Comparison of ENCODE assay signal across 9 mouse cellular contexts in genomic region chr14:101781943-101782510, GRCm38 (mm10). TPM values are rescaled to one million over a fixed set of nuclear protein-coding genes. Genes with fewer than 3 reads are reported as not detected.
DNase-seq lines count a peak whose midpoint lies in the region; ATAC-seq and TF ChIP-seq lines count a peak whose summit lies in the region.
"Had no signal": no experiment of that assay in that cellular context is flagged by ENCODE, and none has a peak within 500 bp of the region (broad histone marks: within the 10 kb centered on the region; RNA-seq: fewer than 3 reads in every experiment).

No protein-coding gene starts in this region.

- peak; percentile 24; the same call in 1 of the 2 replicates for ATAC-seq in midbrain, embryonic 13.5 days
- ATAC-seq in midbrain, embryonic 16.5 days = no peak
- ATAC-seq in intestine, postnatal 0 days = peak; percentile 41; the same call in 1 of the 2 replicates

- no peak for TF ChIP-seq POLR2A in cerebellum, adult 2 months (IDR thresholded peaks at IDR 0.05; ENCODE audit: borderline replicate concordance, insufficient read depth, low read length)

- H3K27me3 ChIP-seq in cerebellum, adult 2 months (ENCODE audit: control insufficient read depth, insufficient read depth, low read length) = no peaks in the 10 kb centered on the region
- H3K27me3 ChIP-seq in midbrain, embryonic 13.5 days = no peaks in the 10 kb centered on the region
- H3K27me3 ChIP-seq in midbrain, embryonic 16.5 days (ENCODE audit: control insufficient read depth, insufficient read depth, low read depth, low read length) = no peaks in the 10 kb centered on the region
- H3K27me3 ChIP-seq in intestine, postnatal 0 days (replicated peaks; ENCODE audit: control insufficient read depth, insufficient read depth, low read length) = no peaks in the 10 kb centered on the region
- H3K27me3 ChIP-seq: liver, embryonic 15.5 days had no signal

- peak; percentile 21; the same call in 1 of the 2 replicates for TF ChIP-seq CTCF in cerebellum, adult 2 months (IDR thresholded peaks at IDR 0.05; ENCODE audit: borderline replicate concordance, insufficient read depth, low read depth, low read length)
- TF ChIP-seq CTCF in intestine, postnatal 0 days (IDR thresholded peaks at IDR 0.05; ENCODE audit: low read depth) = peak; percentile 86

- no peaks in the 10 kb centered on the region for H3K36me3 ChIP-seq in midbrain, embryonic 13.5 days
- no peaks in the 10 kb centered on the region for H3K36me3 ChIP-seq in midbrain, embryonic 16.5 days (ENCODE audit: control insufficient read depth, insufficient read depth, low read length)
- no peaks in the 10 kb centered on the region for H3K36me3 ChIP-seq in intestine, postnatal 0 days (ENCODE audit: control insufficient read depth, insufficient read depth)
- H3K36me3 ChIP-seq: liver, embryonic 15.5 days had no signal

- H3K4me3 ChIP-seq in cerebellum, adult 2 months (replicated peaks; ENCODE audit: insufficient read depth, low read depth, low read length) = no peak overlapping the region
- no peak overlapping the region for H3K4me3 ChIP-seq in midbrain, embryonic 13.5 days (replicated peaks)
- no peak overlapping the region for H3K4me3 ChIP-seq in midbrain, embryonic 16.5 days (ENCODE audit: low read depth, low read length)
- H3K4me3 ChIP-seq in intestine, postnatal 0 days (ENCODE audit: low read depth, low read length) = no peak overlapping the region
- H3K4me3 ChIP-seq: liver, embryonic 15.5 days had no signal

- H3K4me1 ChIP-seq in cerebellum, adult 2 months (ENCODE audit: control insufficient read depth, insufficient read depth, low read length) = no peaks in the 10 kb centered on the region; the same call in 1 of the 2 replicates
- H3K4me1 ChIP-seq in midbrain, embryonic 13.5 days (replicated peaks) = peaks cover 7% of the 10 kb centered on the region
- H3K4me1 ChIP-seq in midbrain, embryonic 16.5 days (ENCODE audit: control insufficient read depth, insufficient read depth, low read length) = no peaks in the 10 kb centered on the region
- no peaks in the 10 kb centered on the region for H3K4me1 ChIP-seq in intestine, postnatal 0 days (replicated peaks; ENCODE audit: control insufficient read depth, insufficient read depth, low read length)
- H3K4me1 ChIP-seq: liver, embryonic 15.5 days had no signal

- H3K9ac ChIP-seq in midbrain, embryonic 13.5 days (replicated peaks) = no peak overlapping the region
- H3K9ac ChIP-seq in midbrain, embryonic 16.5 days (ENCODE audit: low read depth, low read length) = no peak overlapping the region
- H3K9ac ChIP-seq in intestine, postnatal 0 days (ENCODE audit: low read depth, low read length) = no peak overlapping the region
- H3K9ac ChIP-seq: liver, embryonic 15.5 days had no signal

- no peak overlapping the region for H3K4me2 ChIP-seq in midbrain, embryonic 13.5 days (replicated peaks)
- H3K4me2 ChIP-seq in midbrain, embryonic 16.5 days (ENCODE audit: low read length) = no peak overlapping the region
- H3K4me2 ChIP-seq in intestine, postnatal 0 days (replicated peaks; ENCODE audit: low read depth) = no peak overlapping the region
- H3K4me2 ChIP-seq: liver, embryonic 15.5 days had no signal

- H3K9me3 ChIP-seq in midbrain, embryonic 13.5 days = no peaks in the 10 kb centered on the region
- H3K9me3 ChIP-seq in midbrain, embryonic 16.5 days (replicated peaks; ENCODE audit: control insufficient read depth, low read length, poor library complexity, severe bottlenecking) = no peaks in the 10 kb centered on the region
- no peaks in the 10 kb centered on the region for H3K9me3 ChIP-seq in intestine, postnatal 0 days (ENCODE audit: control insufficient read depth)
- H3K9me3 ChIP-seq: liver, embryonic 15.5 days had no signal

- no peak overlapping the region for H3K27ac ChIP-seq in cerebellum, adult 2 months (ENCODE audit: insufficient read depth, low read length)
- H3K27ac ChIP-seq in midbrain, embryonic 13.5 days = no peak overlapping the region
- H3K27ac ChIP-seq in midbrain, embryonic 16.5 days (ENCODE audit: low read length) = no peak overlapping the region
- no peak overlapping the region for H3K27ac ChIP-seq in intestine, postnatal 0 days (ENCODE audit: low read depth, low read length)
- H3K27ac ChIP-seq: liver, embryonic 15.5 days had no signal

- WGBS in cerebellum, adult 2 months = 23% methylated on average over 3 of the region's 3 CpGs
- WGBS in midbrain, embryonic 13.5 days = 28% methylated on average over 3 of the region's 3 CpGs
- 23% methylated on average over 3 of the region's 3 CpGs for WGBS in midbrain, embryonic 16.5 days
- 9% methylated on average over 3 of the region's 3 CpGs for WGBS in intestine, postnatal 0 days

- DNase-seq in cerebellum, adult 2 months = no peak
- DNase-seq in cerebellum, adult 11-12 months = no peak
- DNase-seq in embryo, embryonic 9.5 days (ENCODE audit: extremely low spot score) = peak; percentile 23
- DNase-seq in lung, postnatal 25 days (ENCODE audit: low spot score) = peak; percentile 59
- DNase-seq in gastrocnemius, adult 8-10 months (ENCODE audit: low spot score in 2 of 2) = no peak

RNA-seq across cellular contexts. Expression of gene Lmo7, which starts 52.3 kb away (rescaled TPM):
- polyA plus RNA-seq in cerebellum, adult 2 months (2012; rRNA removed) = 5.8 and 6.8 TPM in 2 replicates
- polyA plus RNA-seq in midbrain, embryonic 13.5 days (2015; fragmentation: Nextera tagmentation; extraction: Ambion mirVana) = 0.98 and 1.1 TPM in 2 replicates
- polyA plus RNA-seq in midbrain, embryonic 16.5 days (2015; fragmentation: Nextera tagmentation; extraction: Ambion mirVana) = 2.5 and 3.8 TPM in 2 replicates
- polyA plus RNA-seq in intestine, postnatal 0 days (2015; fragmentation: Nextera tagmentation; extraction: Ambion mirVana) = 24.5 and 27.0 TPM in 2 replicates
- total RNA-seq in gastrocnemius, adult 8-10 months (2022) = 10 to 100 TPM; 62.1 to 71.5 (median 67.1) TPM

RNA-seq across cellular contexts. Expression of gene Gm9922, which starts 52.4 kb away (rescaled TPM):
- 0.36 TPM in 1 of 2 replicates, not detected in the other for polyA plus RNA-seq in cerebellum, adult 2 months (2012; rRNA removed)
- polyA plus RNA-seq in midbrain, embryonic 13.5 days (2015; fragmentation: Nextera tagmentation; extraction: Ambion mirVana) = not detected in 2 replicates
- polyA plus RNA-seq in midbrain, embryonic 16.5 days (2015; fragmentation: Nextera tagmentation; extraction: Ambion mirVana) = 0.50 TPM in 1 of 2 replicates, not detected in the other
- 0.54 and 0.93 TPM in 2 replicates for polyA plus RNA-seq in intestine, postnatal 0 days (2015; fragmentation: Nextera tagmentation; extraction: Ambion mirVana)
- total RNA-seq in gastrocnemius, adult 8-10 months (2022) = not detected
- polyA plus RNA-seq: liver, embryonic 15.5 days had no signal

Comparison
In these comparisons a context has a peak if more than half of its experiments do, and no peak if none do; other contexts are left out.
1. DNase-seq: peak in embryo, embryonic 9.5 days (single experiment) and lung, postnatal 25 days (single experiment); none in cerebellum, adult 2 months (0 of 2), cerebellum, adult 11-12 months (single experiment) and gastrocnemius, adult 8-10 months (0 of 2).